Mouse (Mus musculus): ENCODE data around the gene Pip4k2c. TPM values are rescaled to one million over a fixed set of nuclear protein-coding genes. Genes with fewer than 3 reads are reported as not detected.
"Not testable (repeated sequence)": the region's sequence is repeated elsewhere in the genome, so short reads cannot be mapped to it uniquely, and the experiment has no call there.

Gene Pip4k2c
- total RNA-seq, 2 experiments from 2014 or later = 92.7 to 98.9 TPM

DNA sequence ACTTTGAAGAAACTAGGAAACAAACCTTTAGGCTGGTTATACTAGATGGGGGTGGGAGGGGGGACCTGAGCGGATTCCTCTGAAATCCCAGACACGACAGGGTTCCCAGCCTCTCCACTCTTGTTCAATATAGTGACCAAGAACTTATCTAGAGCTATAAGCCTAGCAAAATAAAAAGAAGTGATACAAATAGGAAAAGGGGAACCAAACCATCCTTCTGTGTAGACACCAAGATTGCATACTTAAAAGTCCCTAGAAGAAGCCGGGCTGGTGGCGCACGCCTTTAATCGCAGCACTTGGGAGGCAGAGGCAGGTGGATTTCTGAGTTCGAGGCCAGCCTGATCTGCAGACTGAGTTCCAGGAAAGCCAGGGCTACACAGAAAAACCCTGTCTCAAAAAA, 58.1 kb downstream of the Pip4k2c start:
- DNase-seq (ENCODE audit: extremely low spot score in 1 of 2, low spot score in 1 of 2) = no peak

DNA sequence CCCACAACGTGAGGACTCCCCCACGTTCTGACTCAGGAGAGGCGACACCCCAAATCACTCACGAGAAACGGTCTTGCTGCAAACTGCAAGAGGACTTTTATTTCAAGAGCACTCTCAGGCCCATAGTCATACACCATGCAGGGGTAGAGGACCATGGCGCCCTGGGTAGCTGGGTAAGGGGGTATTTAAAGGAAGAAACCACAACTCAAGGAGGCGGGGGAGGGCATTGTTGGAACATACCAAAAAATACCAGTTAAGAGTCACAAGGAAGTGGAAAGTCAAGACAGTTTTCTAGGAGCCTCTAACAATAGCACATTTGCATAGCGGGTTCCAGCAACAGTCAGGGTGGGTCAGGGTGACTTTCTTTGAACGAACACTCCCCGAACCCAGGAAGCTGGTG, 58.8 kb downstream of the Pip4k2c start:
- DNase-seq (ENCODE audit: extremely low spot score in 1 of 2, low spot score in 1 of 2) = not testable (repeated sequence)

DNA sequence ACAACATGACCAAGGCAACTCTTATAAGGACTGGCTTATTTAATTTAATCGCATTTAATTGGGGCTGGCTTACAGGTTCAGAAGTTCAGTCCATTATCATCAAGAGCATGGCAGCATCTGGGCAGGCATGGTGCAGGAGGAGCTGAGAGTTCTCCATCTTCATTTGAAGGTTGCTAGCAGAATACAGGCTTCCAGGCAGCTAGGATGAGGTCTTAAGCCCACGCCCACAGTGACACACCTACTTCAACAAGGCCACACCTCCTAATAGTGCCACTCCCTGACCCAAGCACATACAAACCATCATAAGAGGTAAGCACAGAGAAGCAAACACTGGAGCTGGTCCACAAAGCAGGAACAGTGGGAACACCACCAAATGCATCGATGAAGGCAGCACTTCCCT, 60.2 kb downstream of the Pip4k2c start:
- DNase-seq (ENCODE audit: extremely low spot score in 1 of 2, low spot score in 1 of 2) = not testable (repeated sequence)

DNA sequence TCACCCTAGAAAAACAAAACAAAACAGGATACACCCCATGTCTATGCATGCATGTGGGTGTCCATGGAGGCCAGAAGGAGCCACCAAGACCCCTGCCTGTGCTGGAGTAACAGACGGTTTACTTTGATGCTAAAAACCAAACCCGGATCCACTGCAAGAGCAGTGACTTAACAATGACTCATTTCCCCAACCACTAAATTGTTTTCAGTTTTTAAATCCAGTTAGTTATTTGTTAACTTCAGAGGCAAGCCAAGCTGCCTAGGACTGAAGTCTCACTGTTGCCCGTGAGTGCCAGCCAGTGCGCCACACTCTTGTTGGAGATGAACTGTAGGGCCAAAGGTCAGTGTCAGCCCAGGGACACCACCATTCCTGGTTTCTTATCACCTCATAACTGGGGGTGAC, 60.9 kb downstream of the Pip4k2c start:
- no peak for DNase-seq (ENCODE audit: extremely low spot score in 1 of 2, low spot score in 1 of 2)

DNA sequence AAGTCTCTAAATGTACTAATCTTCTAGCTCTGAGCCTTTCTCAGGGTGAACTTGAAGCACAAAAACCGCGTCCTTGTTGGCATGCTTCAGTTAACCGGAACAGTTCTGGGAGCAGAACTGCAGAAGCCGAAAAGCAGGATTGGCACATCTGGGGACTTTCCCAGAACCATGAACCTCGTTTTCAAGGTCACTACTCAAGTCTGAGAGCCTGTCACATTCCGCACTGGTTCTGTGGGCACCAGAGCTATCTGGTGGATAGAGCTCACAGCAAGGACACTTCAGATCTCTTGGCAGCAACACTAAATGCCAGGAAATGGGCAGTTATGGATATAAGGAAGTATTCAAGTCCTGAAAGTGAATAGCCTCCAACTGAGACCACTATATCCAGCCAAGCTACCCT, 64.2 kb downstream of the Pip4k2c start:
- no peak for DNase-seq (ENCODE audit: extremely low spot score in 1 of 2, low spot score in 1 of 2)

Other genes with a start within 250 kb of the Pip4k2c start
- gene Ctdsp2, start 232.9 kb downstream of the Pip4k2c start, total RNA-seq (2021) = 100 to 1,000 TPM in 1 of 2 experiments, 10 to 100 TPM in 1; 98.6 to 118 TPM
- under 1 TPM; 0.47 to 0.69 TPM for gene Avil, start 210.9 kb downstream of the Pip4k2c start, total RNA-seq (2021)
- 10 to 100 TPM; 27.2 to 27.3 TPM for gene Tsfm, start 180.7 kb downstream of the Pip4k2c start, total RNA-seq (2021)
- gene Mettl1, start 170.2 kb downstream of the Pip4k2c start, total RNA-seq (2021) = 10 to 100 TPM in 1 of 2 experiments, 1 to 10 TPM in 1; 8.5 to 12.1 TPM
- under 1 TPM; 0.15 to 0.47 TPM for gene Eef1akmt3, start 170.1 kb downstream of the Pip4k2c start, total RNA-seq (2021)
- under 1 TPM; 0.27 to 0.80 TPM for gene Cyp27b1, start 163.3 kb downstream of the Pip4k2c start, total RNA-seq (2021)
- 10 to 100 TPM; 23.0 to 25.1 TPM for gene March9, start 151.4 kb downstream of the Pip4k2c start, total RNA-seq (2021)
- gene Cdk4, start 148.1 kb downstream of the Pip4k2c start, total RNA-seq (2021) = 100 to 1,000 TPM; 104 to 110 TPM
- 10 to 100 TPM; 60.2 to 61.8 TPM for gene Tspan31, start 141.3 kb downstream of the Pip4k2c start, total RNA-seq (2021)
- 100 to 1,000 TPM; 754 to 837 TPM for gene Agap2, start 136.3 kb downstream of the Pip4k2c start, total RNA-seq (2021)
- gene Os9, start 90.5 kb downstream of the Pip4k2c start, total RNA-seq (2021) = 100 to 1,000 TPM; 105 to 107 TPM
- 100 to 1,000 TPM; 113 to 114 TPM for gene B4galnt1, start 46.4 kb downstream of the Pip4k2c start, total RNA-seq (2021)
- 10 to 100 TPM; 10.5 to 25.1 TPM for gene Slc26a10, start 30.9 kb downstream of the Pip4k2c start, total RNA-seq (2021)
- 100 to 1,000 TPM; 295 to 338 TPM for gene Arhgef25, start 21.5 kb downstream of the Pip4k2c start, total RNA-seq (2021)
- gene Dtx3, start 15.9 kb downstream of the Pip4k2c start, total RNA-seq (2021) = 100 to 1,000 TPM; 210 to 243 TPM
- gene Kif5a, start 51.8 kb upstream of the Pip4k2c start, total RNA-seq (2021) = 100 to 1,000 TPM; 712 to 736 TPM
- 100 to 1,000 TPM; 271 to 276 TPM for gene Dctn2, start 54.8 kb upstream of the Pip4k2c start, total RNA-seq (2021)
- 10 to 100 TPM; 31.8 to 53.9 TPM for gene Mbd6, start 77.4 kb upstream of the Pip4k2c start, total RNA-seq (2021)
- gene Mars, start 100.2 kb upstream of the Pip4k2c start, total RNA-seq (2021) = 10 to 100 TPM; 57.1 to 59.4 TPM
- gene Arhgap9, start 110.4 kb upstream of the Pip4k2c start, total RNA-seq (2021) = 1 to 10 TPM in 1 of 2 experiments, under 1 TPM in 1; 0.89 to 1.1 TPM
- gene Gli1, start 130.4 kb upstream of the Pip4k2c start, total RNA-seq (2021) = 1 to 10 TPM; 2.1 to 3.3 TPM
- gene Inhbe, start 142.8 kb upstream of the Pip4k2c start, total RNA-seq (2021) = not detected
- gene Inhbc, start 158.8 kb upstream of the Pip4k2c start, total RNA-seq (2021) = not detected
- 100 to 1,000 TPM; 153 to 200 TPM for gene R3hdm2, start 168.7 kb upstream of the Pip4k2c start, total RNA-seq (2021)

Data from layer of hippocampus, postnatal 25 days (tissue).